Mouse (Mus musculus): ENCODE data around the gene Gm37240.
A peak's percentile ranks its signal among the peaks of the same experiment; 100 is the strongest.
"Not testable (repeated sequence)": the region's sequence is repeated elsewhere in the genome, so short reads cannot be mapped to it uniquely, and the experiment has no call there.

Gm37240 gene

DNA sequence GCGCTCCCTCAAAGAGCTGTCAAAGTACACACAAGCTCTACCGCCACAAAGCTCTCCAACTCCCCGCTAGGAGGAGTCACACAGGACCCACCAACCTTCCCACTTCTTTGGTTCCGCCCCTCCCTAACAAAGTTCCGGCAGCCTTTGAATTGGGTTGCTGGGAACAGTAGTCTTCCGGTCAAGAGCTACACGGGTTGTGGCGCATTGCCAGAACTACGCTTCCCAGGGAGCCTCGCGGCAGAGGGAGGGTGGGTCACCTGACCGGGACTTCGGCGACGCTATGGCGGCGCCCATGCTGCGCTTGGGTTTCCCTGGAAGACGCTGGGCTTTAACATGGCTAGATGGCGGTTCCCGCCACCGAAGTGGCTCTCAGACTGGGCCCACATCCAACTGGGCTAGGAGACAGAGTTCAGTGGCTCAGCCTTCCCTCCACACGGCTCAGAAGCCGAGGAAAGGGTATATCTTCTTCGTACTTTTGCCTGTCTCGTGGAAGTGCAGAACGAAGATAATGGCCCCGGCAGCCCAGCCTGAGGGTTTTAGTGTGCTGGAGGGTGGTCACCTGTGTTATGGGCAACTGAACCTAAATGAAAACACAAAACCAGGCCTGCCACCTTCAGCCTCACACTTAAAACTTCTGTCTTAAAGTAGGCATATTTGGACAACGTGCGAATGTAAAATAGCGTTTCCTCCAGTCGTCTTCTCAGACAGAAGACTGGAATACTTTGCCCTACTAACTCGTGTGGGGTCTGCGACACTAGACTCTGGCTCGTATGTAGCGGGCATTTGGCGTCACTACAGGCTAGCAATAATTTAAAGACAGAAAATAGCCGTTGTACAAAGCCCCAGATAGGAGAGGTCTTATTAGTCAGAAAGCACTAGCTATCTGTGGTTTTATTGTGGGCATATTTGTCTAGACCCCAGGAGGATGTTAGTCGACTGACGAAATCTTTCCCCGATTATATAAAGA is 313.2 kb downstream of the Gm37240 start, which contains the start of gene Gatb:
Gene Gatb (plus strand): TSS at position 256 of the 967 bp plus-strand sequence.
- peak; percentile 99 for DNase-seq (ENCODE audit: inconsistent ontology term)

DNA sequence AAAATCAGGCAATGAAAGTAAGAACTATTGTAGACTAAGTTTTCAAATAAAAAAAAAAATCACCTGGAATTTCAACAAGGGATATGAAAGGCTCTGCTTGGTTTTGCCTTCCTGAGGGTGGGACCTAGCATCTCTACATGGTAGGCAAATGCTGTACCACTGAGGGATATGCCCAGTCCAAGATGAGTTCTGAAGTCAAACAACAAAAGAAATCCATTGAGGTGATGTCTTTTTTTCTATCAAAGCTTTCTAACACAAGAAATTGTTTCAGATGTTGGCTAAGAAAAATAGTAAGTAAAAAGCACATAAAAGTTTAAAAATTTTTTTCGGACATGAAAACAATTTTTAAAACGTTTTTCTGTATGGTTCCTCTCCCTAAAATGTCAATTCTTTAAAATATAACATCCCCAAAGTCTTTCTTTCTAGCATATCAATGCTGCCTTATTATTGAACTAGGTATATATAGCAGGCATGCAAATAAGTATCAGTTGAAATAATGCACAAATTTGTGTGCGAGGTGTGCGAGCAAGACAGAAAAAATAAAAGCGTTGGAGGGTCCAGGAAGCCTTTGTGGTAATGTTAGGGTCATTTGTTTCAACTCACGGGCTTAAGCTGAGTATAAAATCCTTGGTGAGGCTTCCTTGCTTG is 314.0 kb downstream of the Gm37240 start:
- DNase-seq (ENCODE audit: inconsistent ontology term), result no peak

- not testable (repeated sequence) for DNase-seq (ENCODE audit: inconsistent ontology term)
Observed at GRCm38 (mm10) chr3:85572502-85572901, 314.8 kb downstream of the Gm37240 start.

DNA sequence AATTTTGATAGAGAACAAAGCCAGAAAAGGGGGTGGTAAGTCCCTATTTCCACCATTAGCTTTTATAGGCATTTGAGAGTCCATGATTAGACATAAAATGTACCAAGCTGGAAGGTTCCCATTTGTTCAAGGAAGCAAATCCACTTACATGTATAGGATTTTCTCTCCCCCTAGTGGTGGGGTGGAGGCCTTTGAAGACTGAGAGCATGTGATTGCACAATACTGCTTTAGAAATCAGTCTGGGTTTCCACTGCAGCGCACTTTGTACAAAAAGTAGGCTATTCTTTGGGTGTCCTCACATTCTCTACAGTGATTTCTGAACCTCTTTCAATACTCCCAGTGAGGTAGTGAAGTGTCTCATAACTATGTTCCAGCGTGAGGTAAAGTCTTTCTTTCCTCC is 316.0 kb downstream of the Gm37240 start:
- peak; percentile 80 for DNase-seq (ENCODE audit: inconsistent ontology term)

GRCm38 (mm10) chr3:85564603-85565002 is 322.7 kb downstream of the Gm37240 start:
- DNase-seq (ENCODE audit: inconsistent ontology term), result no peak

GRCm38 (mm10) chr3:85553731-85554277 is 333.5 kb downstream of the Gm37240 start:
- DNase-seq (ENCODE audit: inconsistent ontology term), result no peak

GRCm38 (mm10) chr3:85551352-85551751 is 336.0 kb downstream of the Gm37240 start:
- no peak for DNase-seq (ENCODE audit: inconsistent ontology term)

DNA sequence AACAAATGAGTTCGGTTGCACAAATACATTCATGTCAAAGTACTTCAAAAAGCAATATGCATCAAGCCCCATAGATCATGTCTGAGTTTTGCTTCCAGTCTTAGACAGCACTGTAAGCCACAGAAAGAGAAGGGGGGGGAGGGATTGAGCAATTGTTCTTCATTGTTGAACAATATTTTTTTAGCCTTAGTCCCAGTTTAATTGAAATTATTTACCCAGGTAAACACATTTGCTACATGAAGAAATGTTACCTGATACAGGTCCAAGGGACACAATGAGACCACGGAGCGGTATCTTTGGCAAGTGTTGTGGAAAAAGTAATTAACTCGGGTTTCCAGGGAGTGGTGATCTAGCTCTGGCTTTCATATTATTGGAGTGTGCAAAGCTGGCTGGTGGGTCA is 337.0 kb downstream of the Gm37240 start:
- DNase-seq (ENCODE audit: inconsistent ontology term), result no peak

DNA sequence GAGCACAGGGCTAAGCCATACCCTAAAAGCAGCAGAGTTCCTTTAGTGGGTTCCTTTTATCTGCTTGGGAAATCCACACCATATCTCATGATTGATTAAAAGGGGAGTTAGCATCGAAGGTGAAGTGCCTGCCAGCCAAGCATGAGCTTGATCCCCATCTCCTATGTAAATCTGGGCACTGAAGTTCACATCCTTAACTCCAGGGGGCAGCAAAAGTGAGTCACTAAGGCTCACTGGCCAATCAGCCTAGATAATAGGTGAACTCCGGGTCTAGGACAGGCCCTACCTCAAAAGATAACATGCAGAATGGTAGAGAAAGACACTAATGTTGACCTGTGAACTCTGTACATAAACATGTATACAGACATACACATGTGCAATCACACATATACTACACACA is 343.7 kb downstream of the Gm37240 start:
- DNase-seq (ENCODE audit: inconsistent ontology term), result no peak

DNA sequence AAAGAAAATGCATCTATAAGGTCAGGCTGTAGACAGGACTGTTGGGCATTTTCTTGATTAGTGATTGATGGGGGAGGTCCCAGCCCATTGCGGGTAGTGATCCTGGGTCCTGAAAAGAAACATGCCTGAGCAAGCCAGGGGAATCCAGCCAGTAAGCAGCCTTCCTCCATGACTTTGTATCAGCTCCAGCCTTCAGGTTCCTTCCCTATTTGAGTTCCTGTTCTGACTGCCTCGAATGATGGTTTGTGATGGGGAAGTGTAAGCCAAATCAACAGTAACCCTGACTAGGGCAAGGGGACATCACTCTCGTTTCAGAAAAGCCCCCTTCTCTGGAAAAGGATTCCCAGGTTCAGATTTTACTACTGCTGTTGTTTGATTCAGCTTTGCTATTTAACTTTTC is 344.6 kb downstream of the Gm37240 start:
- no peak for DNase-seq (ENCODE audit: inconsistent ontology term)

DNA sequence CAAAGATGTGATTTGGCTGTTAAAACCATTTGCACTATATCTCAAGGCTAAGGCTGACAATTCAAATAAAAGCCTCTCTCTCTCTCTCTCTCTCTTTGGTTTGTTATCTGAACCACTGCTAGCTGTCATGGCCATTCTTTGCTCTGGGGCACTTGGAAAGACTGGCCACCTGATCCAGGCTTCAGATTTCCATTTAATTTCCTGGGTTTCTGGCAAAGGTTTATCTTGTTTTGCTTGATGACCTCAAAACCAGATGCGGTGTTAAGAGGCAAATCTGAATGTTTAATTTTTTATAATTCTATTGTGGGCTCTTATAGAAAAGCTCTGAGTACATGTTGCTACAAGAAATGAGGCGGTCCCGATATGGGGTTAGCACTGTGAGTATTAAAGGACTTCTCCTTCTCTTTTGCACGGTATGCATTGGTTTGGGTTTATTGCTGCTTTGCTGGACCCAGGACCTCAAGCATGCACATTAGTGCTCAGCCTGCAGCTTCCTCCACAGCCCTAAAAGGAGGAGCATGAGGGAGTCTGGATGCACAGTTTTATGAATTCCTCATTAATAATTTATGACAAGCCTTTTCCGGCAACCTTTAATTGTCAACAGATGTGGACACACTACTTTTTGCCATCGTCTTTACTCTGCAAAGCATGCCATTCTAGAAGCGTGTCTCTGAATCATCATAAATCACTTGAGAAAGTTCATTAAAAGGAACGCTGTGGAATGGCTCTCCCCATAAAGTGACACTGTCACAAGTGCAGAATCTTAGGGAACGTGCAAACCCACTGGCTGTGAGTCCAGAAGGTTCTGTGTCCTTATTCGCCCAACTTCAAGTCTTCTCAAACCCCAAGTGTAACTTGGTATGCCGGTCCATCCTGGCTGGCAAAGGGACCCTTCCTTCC is 351.4 kb downstream of the Gm37240 start:
- no peak for DNase-seq (ENCODE audit: inconsistent ontology term)

DNA sequence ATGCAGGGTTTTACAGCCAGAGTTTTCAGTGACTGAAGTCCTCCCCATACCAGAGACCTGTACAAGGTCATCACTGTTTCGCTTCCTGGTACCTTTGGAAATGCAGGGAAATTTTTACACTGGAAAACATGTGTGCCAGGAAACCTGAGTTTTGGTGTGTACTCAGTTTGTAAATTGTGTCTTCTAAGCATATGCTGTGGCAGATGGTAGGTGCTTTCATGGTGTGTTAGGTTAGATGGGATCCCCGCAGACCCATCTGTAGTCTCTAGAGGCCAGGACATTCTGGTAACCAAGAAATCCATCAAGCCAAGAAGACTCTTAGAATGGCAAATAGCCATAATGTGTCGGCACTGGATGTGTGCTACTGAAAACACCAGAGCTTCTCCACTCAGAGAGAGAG is 352.3 kb downstream of the Gm37240 start:
- DNase-seq (ENCODE audit: inconsistent ontology term), result no peak

DNA sequence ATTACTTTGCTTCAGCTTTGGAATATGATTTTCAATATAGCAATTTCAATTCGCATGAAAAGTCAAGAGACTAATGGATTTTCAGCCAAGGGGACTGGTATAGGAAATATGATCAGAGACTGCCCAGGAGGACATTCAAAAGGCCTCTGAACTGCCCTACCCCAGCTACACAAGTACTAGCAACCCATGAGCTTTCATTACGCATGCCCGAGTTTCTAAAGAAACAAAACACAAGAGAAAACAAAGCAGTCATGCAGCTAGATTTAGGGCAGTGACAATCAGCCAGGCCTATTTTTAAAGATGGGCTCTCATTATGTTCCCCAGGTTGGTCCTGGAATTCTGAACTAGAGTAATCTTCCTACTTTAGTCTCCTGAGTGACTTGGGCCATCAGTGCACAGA is 354.9 kb downstream of the Gm37240 start:
- DNase-seq (ENCODE audit: inconsistent ontology term), result peak; percentile 54

DNA sequence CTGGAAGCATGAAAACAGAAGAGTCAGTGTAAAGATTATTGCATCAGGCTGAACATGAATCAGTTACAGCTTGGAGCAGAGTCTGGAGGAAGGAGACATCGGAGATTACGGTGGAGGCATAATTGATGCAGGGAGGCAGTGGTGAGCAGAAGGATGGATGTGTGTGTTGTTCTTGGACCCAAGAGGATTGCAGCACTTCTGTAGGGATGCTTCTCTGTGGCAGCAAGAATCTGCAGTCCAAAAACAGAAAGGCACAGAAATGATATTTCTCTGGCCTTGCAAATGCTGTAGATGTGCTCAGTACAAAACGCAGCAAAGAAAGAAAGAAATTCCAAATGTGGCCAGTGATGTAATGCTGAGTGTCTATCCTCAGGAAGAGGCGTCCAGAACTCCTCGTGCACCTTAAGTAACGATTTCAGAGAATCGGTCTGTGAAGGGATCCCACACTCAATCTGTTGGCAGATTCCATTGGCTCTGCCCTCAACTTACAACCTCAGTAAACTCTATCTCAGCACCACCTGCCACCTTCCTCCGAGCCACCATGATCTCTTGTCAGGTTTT is 356.6 kb downstream of the Gm37240 start:
- no peak for DNase-seq (ENCODE audit: inconsistent ontology term)

DNA sequence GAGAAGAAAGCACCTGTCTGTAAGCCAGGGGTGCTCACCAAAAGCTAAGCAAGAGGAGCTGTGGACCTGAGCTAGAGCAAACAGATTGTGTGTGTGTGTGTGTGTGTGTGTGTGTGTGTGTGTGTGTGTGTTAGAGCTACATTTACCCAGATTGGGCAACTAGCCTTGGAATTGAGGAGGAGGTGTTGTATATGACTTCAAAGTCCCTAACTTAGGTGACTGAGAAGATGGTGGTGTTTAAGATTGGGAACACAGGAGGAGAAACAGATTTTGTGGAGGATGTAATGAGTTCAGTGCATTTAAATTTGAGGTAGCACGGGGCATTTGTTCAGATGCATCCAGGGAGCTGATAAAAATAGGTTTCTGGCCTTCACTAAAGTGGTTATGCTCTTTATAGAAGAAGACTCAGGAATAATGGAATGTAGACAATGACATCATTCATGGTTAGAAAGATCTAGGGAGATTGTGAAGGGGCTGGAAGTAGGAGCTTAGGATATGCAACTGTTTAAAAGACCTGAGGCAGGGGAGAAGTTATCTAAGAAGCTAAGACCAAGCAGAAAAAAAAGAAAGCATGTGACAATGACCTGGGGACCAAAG is 365.9 kb downstream of the Gm37240 start:
- DNase-seq (ENCODE audit: inconsistent ontology term), result no peak

DNA sequence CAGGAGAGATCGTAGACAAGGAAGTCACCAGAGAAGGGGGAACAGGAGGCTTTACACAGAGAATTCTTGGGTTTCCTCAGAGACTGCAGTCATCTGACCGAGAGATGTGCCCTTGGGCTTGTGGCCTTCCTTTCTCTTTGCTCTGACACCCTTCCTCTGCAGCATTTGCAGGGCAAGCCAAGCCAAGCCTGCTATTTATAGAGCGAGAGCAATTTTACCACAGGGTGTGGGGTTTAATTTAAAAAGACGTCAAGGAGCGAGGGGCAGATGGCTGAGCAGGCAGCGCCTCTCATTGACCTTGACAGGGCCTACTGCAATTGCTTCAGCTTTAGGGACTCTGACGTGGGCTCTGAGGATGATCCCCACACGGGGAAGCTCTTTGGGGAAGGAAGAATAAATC is 368.6 kb downstream of the Gm37240 start:
- no peak for DNase-seq (ENCODE audit: inconsistent ontology term)

DNA sequence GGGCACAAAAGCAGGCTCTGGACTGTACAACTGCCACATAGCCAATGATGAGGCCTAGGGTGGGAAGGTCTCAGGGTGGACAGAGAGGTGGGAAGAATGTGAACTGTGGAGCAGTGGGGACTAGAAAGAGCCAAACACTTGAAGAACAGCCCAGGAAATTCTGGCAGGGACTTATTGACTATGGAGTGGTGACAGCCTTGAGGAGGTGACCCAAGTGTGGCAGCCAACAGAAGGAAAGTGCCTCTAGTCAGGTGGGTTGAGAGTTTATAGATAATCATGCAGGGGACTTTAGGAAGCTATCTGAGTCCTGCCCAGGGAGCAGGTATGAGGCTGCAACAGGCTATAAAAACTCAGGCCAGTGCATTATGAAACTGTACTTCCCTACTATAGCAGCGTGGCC is 369.2 kb downstream of the Gm37240 start:
- DNase-seq (ENCODE audit: inconsistent ontology term), result no peak

DNA sequence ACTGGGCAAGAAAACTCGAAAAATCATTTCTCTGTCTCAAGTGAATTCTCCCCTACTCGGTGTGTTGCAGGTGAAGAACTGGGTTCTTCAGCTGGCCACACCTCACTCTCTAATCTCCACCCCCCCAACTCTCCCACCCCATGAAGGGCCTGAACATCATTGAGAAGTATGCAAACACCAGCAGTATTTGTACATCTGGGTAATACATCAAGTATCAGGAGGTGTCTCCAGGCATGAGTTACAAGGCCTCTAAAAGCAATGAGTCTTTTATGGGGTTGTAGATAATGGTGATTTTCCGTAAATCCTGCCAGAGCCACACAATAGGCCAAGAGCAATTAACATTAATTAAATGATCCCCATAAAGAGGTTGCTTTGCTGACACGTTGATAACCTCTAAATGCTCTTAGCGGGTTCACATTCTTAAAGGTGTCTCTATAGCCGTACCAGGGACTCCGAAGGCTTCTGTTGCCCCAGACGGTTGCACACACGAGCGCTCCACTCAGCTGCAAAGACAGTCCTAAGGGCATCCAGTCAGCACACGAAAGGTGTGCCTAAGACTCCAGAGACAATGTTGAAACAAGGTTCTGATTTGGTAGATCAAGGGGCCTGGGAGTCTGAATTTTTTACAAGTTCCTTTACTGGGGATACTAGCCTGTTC is 370.4 kb downstream of the Gm37240 start:
- DNase-seq (ENCODE audit: inconsistent ontology term), result no peak

GRCm38 (mm10) chr3:85514700-85515099 is 372.6 kb downstream of the Gm37240 start:
- no peak for DNase-seq (ENCODE audit: inconsistent ontology term)

DNA sequence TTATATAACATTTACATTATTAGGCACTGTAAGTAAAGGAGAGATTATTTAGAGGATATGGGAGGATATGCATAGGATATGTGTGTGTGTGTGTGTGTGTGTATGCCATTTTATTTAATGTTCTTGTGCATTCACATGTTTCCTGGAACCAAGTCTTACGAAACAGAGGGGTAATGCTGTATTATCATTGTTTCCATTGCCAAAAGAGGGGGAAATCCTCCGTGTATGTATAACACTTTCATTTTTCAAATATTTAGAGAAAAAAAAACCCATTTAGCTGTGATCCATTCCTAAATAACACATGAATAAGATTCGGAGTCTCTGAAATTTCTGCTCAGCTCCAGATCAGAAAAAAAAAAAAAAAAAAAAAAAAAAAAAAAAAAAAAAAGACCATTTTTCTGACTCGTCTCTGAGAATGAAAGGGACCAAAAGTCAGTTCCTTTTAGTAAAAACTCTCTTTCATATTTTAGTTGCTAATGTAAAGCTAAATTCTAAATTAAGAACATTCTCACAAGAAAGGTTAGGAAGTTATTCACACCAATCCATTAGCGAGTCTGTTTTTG is 378.5 kb downstream of the Gm37240 start:
- no peak for DNase-seq (ENCODE audit: inconsistent ontology term)

All from Muller cell, postnatal 12 days (primary cell).